Mouse (Mus musculus): Measurements from ENCODE around the gene Btbd3.
A peak's percentile ranks its signal among the peaks of the same experiment; 100 is the strongest.

Btbd3 gene

GRCm38 (mm10) chr2:138405753-138406528 lies 149.6 kb downstream of the Btbd3 start:
- peak; percentile 54 to 59 for DNase-seq

- no peak for DNase-seq
These were observed 150.3 kb downstream of the Btbd3 start for GRCm38 (mm10) chr2:138406703-138407102.

- DNase-seq, result no peak
These were observed 156.2 kb downstream of the Btbd3 start for GRCm38 (mm10) chr2:138412537-138412936.

GRCm38 (mm10) chr2:138422321-138422720 lies 166.0 kb downstream of the Btbd3 start:
- peak; percentile 48 to 64 for DNase-seq

- DNase-seq, result no peak
These were observed 175.6 kb downstream of the Btbd3 start for GRCm38 (mm10) chr2:138431991-138432390.

- DNase-seq, result no peak
These were observed 190.1 kb downstream of the Btbd3 start for GRCm38 (mm10) chr2:138446466-138446865.

GRCm38 (mm10) chr2:138446943-138447342 lies 190.6 kb downstream of the Btbd3 start:
- no peak for DNase-seq

GRCm38 (mm10) chr2:138447681-138448080 lies 191.3 kb downstream of the Btbd3 start:
- DNase-seq, result peak; percentile 62 to 64

- no peak for DNase-seq
These were observed 211.7 kb downstream of the Btbd3 start for GRCm38 (mm10) chr2:138468046-138468572.

- DNase-seq, result no peak
These were observed 217.0 kb downstream of the Btbd3 start for GRCm38 (mm10) chr2:138473407-138473806.

- peak; percentile 19 to 45 for DNase-seq
These were observed 220.1 kb downstream of the Btbd3 start for GRCm38 (mm10) chr2:138476486-138476885.

GRCm38 (mm10) chr2:138477278-138477677 lies 220.9 kb downstream of the Btbd3 start:
- DNase-seq, result peak; percentile 78 to 88

GRCm38 (mm10) chr2:138482541-138482940 lies 226.2 kb downstream of the Btbd3 start:
- no peak for DNase-seq

- DNase-seq, result no peak
These were observed 228.5 kb downstream of the Btbd3 start for GRCm38 (mm10) chr2:138484871-138485270.

- no peak for DNase-seq
These were observed 234.5 kb downstream of the Btbd3 start for GRCm38 (mm10) chr2:138490688-138491405.

GRCm38 (mm10) chr2:138492176-138492575 lies 235.8 kb downstream of the Btbd3 start:
- no peak for DNase-seq

GRCm38 (mm10) chr2:138503866-138504380 lies 247.6 kb downstream of the Btbd3 start:
- peak in 1 of 2 experiments; percentile 18 for DNase-seq

GRCm38 (mm10) chr2:138515531-138515930 lies 259.2 kb downstream of the Btbd3 start:
- no peak for DNase-seq

- peak; percentile 25 to 34 for DNase-seq
These were observed 272.1 kb downstream of the Btbd3 start for GRCm38 (mm10) chr2:138528461-138528860.

GRCm38 (mm10) chr2:138531160-138531967 lies 275.0 kb downstream of the Btbd3 start:
- no peak for DNase-seq

GRCm38 (mm10) chr2:138531992-138532391 lies 275.6 kb downstream of the Btbd3 start:
- DNase-seq, result no peak

- DNase-seq, result no peak
These were observed 283.3 kb downstream of the Btbd3 start for GRCm38 (mm10) chr2:138539655-138540054.

- peak; percentile 50 to 62 for DNase-seq
These were observed 292.6 kb downstream of the Btbd3 start for GRCm38 (mm10) chr2:138548990-138549389.
